Mouse (Mus musculus): ENCODE measurements around the gene Cd200r4. TPM values are rescaled to one million over a fixed set of nuclear protein-coding genes. Genes with fewer than 3 reads are reported as not detected.
"Not testable (repeated sequence)": the region's sequence is repeated elsewhere in the genome, so short reads cannot be mapped to it uniquely, and the experiment has no call there.

The Cd200r4 gene
- total RNA-seq, 2 experiments from 2014 or later, result 0.23 to 0.32 TPM

- no peak for DNase-seq (ENCODE audit: extremely low spot score in 1 of 2, low spot score in 2 of 2)
- intact Hi-C loops (cut with DNase I), result loop anchor here (5.0 kb wide), 1 partner anchor 45 kb away; no protein-coding TSS in a partner anchor
- TF ChIP-seq CTCF (IDR thresholded peaks at IDR 0.05), result no peak
- no peak overlapping the region for H3K27ac ChIP-seq
- H3K4me3 ChIP-seq, result no peak overlapping the region
These were observed 24.6 kb upstream of the Cd200r4 start for GRCm38 (mm10) chr16:44786934-44787333.

DNA sequence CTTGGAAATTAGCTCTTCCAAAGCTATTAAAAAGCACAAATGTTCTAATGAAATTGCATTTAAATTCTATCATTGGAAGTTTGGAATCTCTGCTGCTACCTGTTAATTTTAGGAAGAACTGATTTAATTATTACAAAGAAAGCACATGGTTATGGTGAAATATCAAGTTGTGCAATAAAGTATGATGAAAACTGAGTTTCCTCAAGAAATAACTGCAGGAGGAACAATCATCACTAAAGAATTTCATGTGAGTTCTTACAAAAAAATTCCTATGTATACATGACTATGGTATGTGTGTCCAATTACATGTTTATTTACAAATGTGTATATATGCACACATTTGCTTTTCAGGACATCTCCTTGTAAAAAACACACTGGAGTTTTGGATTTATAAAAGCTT, 17.1 kb upstream of the Cd200r4 start:
- intact Hi-C loops (cut with DNase I), result no loop called here
- Histone ChIP-seq H3K4me3 (no peak overlapping the region), H3K27ac (no peak overlapping the region)
- no peak for TF ChIP-seq CTCF (IDR thresholded peaks at IDR 0.05)
- no peak for DNase-seq (ENCODE audit: extremely low spot score in 1 of 2, low spot score in 2 of 2)

GRCm38 (mm10) chr16:44805976-44806375, 5.6 kb upstream of the Cd200r4 start:
- Histone ChIP-seq H3K4me3 (no peak overlapping the region), H3K27ac (no peak overlapping the region)
- no peak for DNase-seq (ENCODE audit: extremely low spot score in 1 of 2, low spot score in 2 of 2)
- intact Hi-C loops (cut with DNase I), result no loop called here
- no peak for TF ChIP-seq CTCF (IDR thresholded peaks at IDR 0.05)

- DNase-seq (ENCODE audit: extremely low spot score in 1 of 2, low spot score in 2 of 2); H3K27ac ChIP-seq; H3K4me3 ChIP-seq: not testable (repeated sequence)
- intact Hi-C loops (cut with DNase I), result loop anchor here (5.0 kb wide), 1 partner anchor 62 kb away; no protein-coding TSS in a partner anchor
These were observed 1.3 kb upstream of the Cd200r4 start for GRCm38 (mm10) chr16:44810223-44810622.

DNA sequence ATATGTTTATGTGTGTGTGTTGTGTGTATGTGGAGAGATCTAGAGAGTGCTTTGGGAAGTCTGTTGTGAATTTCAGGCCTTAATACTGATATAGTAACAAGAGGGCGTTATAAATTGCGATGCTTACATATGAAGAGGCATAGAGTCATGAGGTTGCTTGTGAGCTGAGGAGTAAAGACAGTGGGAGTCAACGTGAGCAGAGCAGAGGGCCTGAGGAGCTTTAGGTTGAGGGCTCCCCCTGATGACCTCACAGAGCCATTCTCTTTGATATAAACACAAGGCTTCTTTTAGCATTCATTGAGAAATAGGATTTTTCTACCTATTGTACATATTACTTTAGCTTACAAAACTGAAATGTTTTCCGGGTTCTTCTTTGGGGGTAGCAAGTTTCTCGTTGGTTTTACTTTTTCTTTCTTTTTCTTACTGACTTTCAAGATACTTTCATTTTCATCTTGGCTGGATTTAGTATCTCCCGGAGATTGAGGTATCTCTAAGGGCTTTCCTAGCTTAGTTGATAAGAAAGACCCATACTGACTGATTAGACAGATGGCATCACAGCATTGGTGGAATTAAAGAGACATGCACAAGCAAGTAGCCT, 1.0 kb downstream of the Cd200r4 start:
- no peak overlapping the region for H3K4me3 ChIP-seq
- intact Hi-C loops (cut with DNase I), result loop anchor here (5.0 kb wide), 1 partner anchor 60 kb away; no protein-coding TSS in a partner anchor
- no peak for TF ChIP-seq CTCF (IDR thresholded peaks at IDR 0.05)
- H3K27ac ChIP-seq, result no peak overlapping the region
- no peak for DNase-seq (ENCODE audit: extremely low spot score in 1 of 2, low spot score in 2 of 2)

- DNase-seq (ENCODE audit: extremely low spot score in 1 of 2, low spot score in 2 of 2), result no peak
- intact Hi-C loops (cut with DNase I), result no loop called here
- Histone ChIP-seq H3K27ac (no peak overlapping the region), H3K4me3 (no peak overlapping the region)
- no peak for TF ChIP-seq CTCF (IDR thresholded peaks at IDR 0.05)
These were observed 6.5 kb downstream of the Cd200r4 start for GRCm38 (mm10) chr16:44818010-44818409.

DNA sequence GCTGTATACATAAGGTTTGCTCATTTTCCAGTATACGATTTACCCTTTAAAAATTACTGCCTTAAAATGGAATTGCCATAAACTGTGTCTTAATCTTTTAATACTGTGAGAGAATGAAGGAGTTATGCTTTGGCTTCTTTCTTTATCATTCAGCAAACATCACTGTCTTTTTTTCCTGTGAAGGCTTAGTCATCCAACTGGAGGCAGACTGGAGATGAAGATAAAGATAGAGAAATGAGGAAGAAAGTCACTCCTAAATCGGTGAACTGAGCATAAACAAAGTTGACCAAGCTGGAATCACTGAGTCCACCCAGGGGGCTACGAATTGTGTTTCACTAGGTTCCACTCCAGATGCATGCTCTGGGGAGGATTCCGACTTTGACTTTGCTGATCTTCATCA, 9.0 kb downstream of the Cd200r4 start:
- intact Hi-C loops (cut with DNase I), result no loop called here
- no peak for TF ChIP-seq CTCF (IDR thresholded peaks at IDR 0.05)
- DNase-seq (ENCODE audit: extremely low spot score in 1 of 2, low spot score in 2 of 2), result no peak
- Histone ChIP-seq H3K4me3 (no peak overlapping the region), H3K27ac (no peak overlapping the region)

- DNase-seq (ENCODE audit: extremely low spot score in 1 of 2, low spot score in 2 of 2), result no peak
- TF ChIP-seq CTCF (IDR thresholded peaks at IDR 0.05), result no peak
- intact Hi-C loops (cut with DNase I), result loop anchor here (5.0 kb wide), 1 partner anchor 45 kb away; no protein-coding TSS in a partner anchor
These were observed 20.8 kb downstream of the Cd200r4 start for GRCm38 (mm10) chr16:44832286-44832685.

GRCm38 (mm10) chr16:44833189-44833588, 21.7 kb downstream of the Cd200r4 start:
- intact Hi-C loops (cut with DNase I), result loop anchor here (5.0 kb wide), 1 partner anchor 46 kb away; no protein-coding TSS in a partner anchor
- not testable (repeated sequence) for H3K4me3 ChIP-seq, H3K27ac ChIP-seq
- DNase-seq (ENCODE audit: extremely low spot score in 1 of 2, low spot score in 2 of 2), result peak in 1 of 2 experiments; percentile 14

More at GRCm38 (mm10) chr16:44832286-44832685, 20.8 kb downstream of the Cd200r4 start:
- H3K27ac ChIP-seq, result no peak overlapping the region
- no peak overlapping the region for H3K4me3 ChIP-seq

DNA sequence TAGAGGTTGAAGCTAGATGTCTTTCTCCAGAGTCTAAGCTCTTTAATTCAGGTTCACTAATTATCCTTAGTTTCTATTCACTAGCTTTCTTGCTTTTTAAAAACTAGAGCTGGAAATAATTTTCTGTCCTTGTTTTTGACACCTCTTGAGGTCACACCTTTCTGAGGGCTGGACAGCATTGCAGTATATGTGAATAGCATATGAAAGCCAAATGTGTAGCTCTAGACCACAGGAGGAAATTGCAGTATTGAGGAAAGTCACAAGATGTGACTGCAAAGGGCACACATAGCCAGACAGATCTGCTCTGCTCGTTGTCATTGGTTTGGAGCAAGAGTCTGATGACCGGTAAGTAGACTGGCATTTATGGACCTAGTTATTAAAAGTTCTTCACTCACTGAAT, 55.3 kb downstream of the Cd200r4 start, which contains the start of gene Cd200r2:
Cd200r2 (plus strand) TSS at position 301 of the 400 bp plus-strand sequence.
- no peak for DNase-seq (ENCODE audit: extremely low spot score in 1 of 2, low spot score in 2 of 2)
- no peak for TF ChIP-seq CTCF (IDR thresholded peaks at IDR 0.05)
- no peak within 1 kb of the TSS for H3K4me3 ChIP-seq
- intact Hi-C loops (cut with DNase I), result no loop called here
- H3K27ac ChIP-seq, result no peak within 1 kb of the TSS

GRCm38 (mm10) chr16:44875178-44875577, 63.6 kb downstream of the Cd200r4 start:
- no peak for DNase-seq (ENCODE audit: extremely low spot score in 1 of 2, low spot score in 2 of 2)
- intact Hi-C loops (cut with DNase I), result no loop called here
- Histone ChIP-seq H3K4me3 (no peak overlapping the region), H3K27ac (no peak overlapping the region)
- TF ChIP-seq CTCF (IDR thresholded peaks at IDR 0.05), result no peak

DNA sequence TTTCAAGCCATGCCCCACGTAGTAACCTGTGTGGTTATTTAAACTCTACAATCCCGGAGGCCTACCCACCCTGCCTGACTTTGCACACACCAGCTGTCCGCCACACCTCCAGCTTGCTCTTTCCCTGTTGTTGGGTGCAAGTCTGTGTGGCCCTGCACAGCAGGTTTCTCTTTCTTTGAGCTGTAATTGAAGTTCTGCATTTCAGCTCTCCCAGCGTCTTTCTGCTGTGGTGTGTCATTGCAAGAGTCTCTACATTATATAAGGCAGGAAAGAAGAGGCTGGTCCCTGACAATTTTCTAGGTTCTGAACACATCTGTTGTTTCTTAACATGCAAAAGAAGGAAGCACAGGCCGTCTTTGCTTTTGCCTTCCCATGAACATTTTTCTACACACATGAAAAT, 65.1 kb downstream of the Cd200r4 start:
- intact Hi-C loops (cut with DNase I), result no loop called here
- no peak for TF ChIP-seq CTCF (IDR thresholded peaks at IDR 0.05)
- no peak for DNase-seq (ENCODE audit: extremely low spot score in 1 of 2, low spot score in 2 of 2)
- Histone ChIP-seq H3K27ac (no peak overlapping the region), H3K4me3 (no peak overlapping the region)

DNA sequence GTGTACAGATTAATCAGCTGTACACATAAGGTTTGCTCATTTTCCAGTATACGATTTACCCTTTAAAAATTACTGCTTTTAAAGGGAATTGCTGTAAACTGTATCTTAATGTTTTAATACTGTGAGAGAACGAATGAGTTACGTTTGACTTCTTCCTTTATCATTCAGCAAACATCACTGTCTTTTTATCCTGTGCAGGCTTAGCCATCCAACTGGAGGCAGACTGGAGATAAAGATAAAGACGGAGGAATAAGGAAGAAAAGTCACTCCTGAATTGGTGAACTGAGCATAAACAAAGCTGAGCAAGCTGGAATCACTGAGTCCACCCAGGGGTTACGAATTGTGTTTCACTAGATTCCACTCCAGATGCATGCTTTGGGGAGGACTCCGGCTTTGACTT, 66.1 kb downstream of the Cd200r4 start:
- no peak overlapping the region for H3K4me3 ChIP-seq
- intact Hi-C loops (cut with DNase I), result no loop called here
- no peak for DNase-seq (ENCODE audit: extremely low spot score in 1 of 2, low spot score in 2 of 2)
- TF ChIP-seq CTCF (IDR thresholded peaks at IDR 0.05), result no peak
- H3K27ac ChIP-seq, result no peak overlapping the region

Other genes starting within 250 kb of the Cd200r4 start
- 1 to 10 TPM; 4.8 to 5.0 TPM for gene Nepro, start 87.4 kb upstream of the Cd200r4 start, total RNA-seq (2021)
- gene Gtpbp8, start 65.4 kb upstream of the Cd200r4 start, total RNA-seq (2021), result 10 to 100 TPM; 24.4 to 25.7 TPM
- gene Cd200r1, start 46.0 kb upstream of the Cd200r4 start, total RNA-seq (2021), result 1 to 10 TPM; 1.0 to 1.1 TPM
- gene Cd200r2, start 55.4 kb downstream of the Cd200r4 start, total RNA-seq (2021), result not detected
- not detected for gene Cd200r3, start 131.9 kb downstream of the Cd200r4 start, total RNA-seq (2021)

All from left cerebral cortex, adult 2 months (tissue).